Mouse (Mus musculus): ENCODE results near the gene Fosl2. TPM values are rescaled to one million over a fixed set of nuclear protein-coding genes. Genes with fewer than 3 reads are reported as not detected.
A peak's percentile ranks its signal among the peaks of the same experiment; 100 is the strongest.

Fosl2 gene
- polyA plus RNA-seq, 1 experiment from 2014 or later = 0.61 TPM

DNA sequence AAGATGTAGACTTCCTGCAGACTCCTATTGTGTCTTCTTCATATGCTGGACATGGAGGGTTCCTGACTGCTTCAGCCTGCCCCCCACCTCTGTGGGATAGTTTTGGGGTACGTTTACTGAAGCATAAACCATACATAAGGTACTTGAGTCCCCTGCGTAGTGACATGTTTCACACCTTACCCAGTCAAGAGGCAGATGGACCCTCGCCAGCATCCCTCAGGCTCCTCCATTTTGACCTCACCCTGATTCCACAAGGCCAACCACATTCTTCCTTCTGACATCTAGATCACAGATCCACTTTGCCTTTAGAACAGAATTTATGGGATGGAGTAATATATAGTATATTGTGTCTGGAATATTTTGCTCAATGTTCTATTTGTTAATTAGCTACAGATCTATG is 8.4 kb upstream of the Fosl2 start:
- Histone ChIP-seq H3K4me1 (ENCODE audit: control insufficient read depth, low read depth, low read length) (no peaks in the 10 kb centered on the region), H3K4me2 (ENCODE audit: low read depth, low read length) (no peak overlapping the region), H3K27me3 (ENCODE audit: control insufficient read depth, insufficient read depth, low read depth, low read length) (peaks cover 18% of the 10 kb centered on the region), H3K36me3 (ENCODE audit: control insufficient read depth, insufficient read depth) (no peaks in the 10 kb centered on the region), H3K4me3 (ENCODE audit: low read depth, low read length) (no peak overlapping the region), H3K9me3 (replicated peaks; ENCODE audit: control insufficient read depth, low read length) (no peaks in the 10 kb centered on the region), H3K9ac (ENCODE audit: low read depth, low read length) (no peak overlapping the region), H3K27ac (ENCODE audit: low read length) (no peak overlapping the region)
- 66% methylated on average over 3 of the region's 3 CpGs for WGBS (ENCODE audit: insufficient replicate concordance)
- no peak for ATAC-seq (ENCODE audit: low read depth)

GRCm38 (mm10) chr5:32127927-32128326 is 7.7 kb upstream of the Fosl2 start:
- Histone ChIP-seq H3K27me3 (ENCODE audit: control insufficient read depth, insufficient read depth, low read depth, low read length) (peaks cover 25% of the 10 kb centered on the region), H3K4me1 (ENCODE audit: control insufficient read depth, low read depth, low read length) (no peaks in the 10 kb centered on the region), H3K9ac (ENCODE audit: low read depth, low read length) (no peak overlapping the region), H3K9me3 (replicated peaks; ENCODE audit: control insufficient read depth, low read length) (no peaks in the 10 kb centered on the region), H3K36me3 (ENCODE audit: control insufficient read depth, insufficient read depth) (no peaks in the 10 kb centered on the region), H3K4me2 (ENCODE audit: low read depth, low read length) (no peak overlapping the region), H3K27ac (ENCODE audit: low read length) (no peak overlapping the region), H3K4me3 (ENCODE audit: low read depth, low read length) (no peak overlapping the region)
- 29% methylated on average over 3 of the region's 3 CpGs for WGBS (ENCODE audit: insufficient replicate concordance)
- ATAC-seq (ENCODE audit: low read depth) = no peak

- Histone ChIP-seq H3K9ac (ENCODE audit: low read depth, low read length) (peak overlapping the region; percentile 40), H3K4me3 (ENCODE audit: low read depth, low read length) (peak overlapping the region; percentile 59), H3K4me1 (ENCODE audit: control insufficient read depth, low read depth, low read length) (peaks cover 7% of the 10 kb centered on the region), H3K4me2 (ENCODE audit: low read depth, low read length) (peak overlapping the region; percentile 66), H3K27me3 (ENCODE audit: control insufficient read depth, insufficient read depth, low read depth, low read length) (peaks cover 72% of the 10 kb centered on the region), H3K27ac (ENCODE audit: low read length) (peak overlapping the region; percentile 34), H3K36me3 (ENCODE audit: control insufficient read depth, insufficient read depth) (no peaks in the 10 kb centered on the region), H3K9me3 (replicated peaks; ENCODE audit: control insufficient read depth, low read length) (no peaks in the 10 kb centered on the region)
- WGBS (ENCODE audit: insufficient replicate concordance) = 1% methylated on average over 47 of the region's 48 CpGs
- ATAC-seq (ENCODE audit: low read depth) = no peak
Observed at GRCm38 (mm10) chr5:32132971-32133501, 2.6 kb upstream of the Fosl2 start.

DNA sequence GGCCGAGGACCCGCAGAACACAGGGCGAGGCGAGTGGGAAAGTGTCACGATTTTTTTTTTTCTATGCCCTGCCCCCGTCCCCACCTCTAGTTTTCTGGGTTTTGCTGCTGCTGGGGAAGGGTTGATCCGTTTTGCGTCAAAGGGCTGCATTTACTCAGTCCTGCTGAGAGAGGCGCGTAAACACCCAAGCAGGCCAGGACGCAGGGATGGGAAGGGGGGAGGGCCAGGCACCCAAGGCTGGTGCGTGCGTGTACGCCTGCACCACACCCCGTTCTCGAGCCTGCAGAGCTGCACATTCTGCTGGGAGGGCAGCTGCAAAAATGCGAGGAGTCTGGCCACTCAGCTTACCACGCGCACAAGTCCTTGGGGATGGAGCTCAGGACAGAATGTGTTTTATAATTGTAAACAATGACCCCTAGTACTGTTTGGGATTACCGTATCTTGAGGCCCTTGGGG is 2.0 kb upstream of the Fosl2 start:
- H3K4me2 ChIP-seq (ENCODE audit: low read depth, low read length) = peak overlapping the region; percentile 66
- H3K27ac ChIP-seq (ENCODE audit: low read length) = peak overlapping the region; percentile 34
- under 1% methylated on average over 20 of the region's 20 CpGs for WGBS (ENCODE audit: insufficient replicate concordance)
- ATAC-seq (ENCODE audit: low read depth) = no peak
- H3K9me3 ChIP-seq (replicated peaks; ENCODE audit: control insufficient read depth, low read length) = no peaks in the 10 kb centered on the region
- H3K9ac ChIP-seq (ENCODE audit: low read depth, low read length) = peak overlapping the region; percentile 40
- H3K36me3 ChIP-seq (ENCODE audit: control insufficient read depth, insufficient read depth) = no peaks in the 10 kb centered on the region
- peaks cover 72% of the 10 kb centered on the region for H3K27me3 ChIP-seq (ENCODE audit: control insufficient read depth, insufficient read depth, low read depth, low read length)
- peak overlapping the region; percentile 59 for H3K4me3 ChIP-seq (ENCODE audit: low read depth, low read length)
- peaks cover 7% of the 10 kb centered on the region for H3K4me1 ChIP-seq (ENCODE audit: control insufficient read depth, low read depth, low read length)

GRCm38 (mm10) chr5:32134051-32134732 is 1.4 kb upstream of the Fosl2 start:
- H3K27me3 ChIP-seq (ENCODE audit: control insufficient read depth, insufficient read depth, low read depth, low read length) = peaks cover 72% of the 10 kb centered on the region
- ATAC-seq (ENCODE audit: low read depth) = no peak
- no peaks in the 10 kb centered on the region for H3K9me3 ChIP-seq (replicated peaks; ENCODE audit: control insufficient read depth, low read length)
- H3K4me1 ChIP-seq (ENCODE audit: control insufficient read depth, low read depth, low read length) = peaks cover 7% of the 10 kb centered on the region
- H3K36me3 ChIP-seq (ENCODE audit: control insufficient read depth, insufficient read depth) = no peaks in the 10 kb centered on the region
- peak overlapping the region; percentile 69 for H3K4me2 ChIP-seq (ENCODE audit: low read depth, low read length)
- 2% methylated on average over 21 of the region's 21 CpGs for WGBS (ENCODE audit: insufficient replicate concordance)
- H3K27ac ChIP-seq (ENCODE audit: low read length) = peak overlapping the region; percentile 37; the same call in 1 of the 2 replicates
- peak overlapping the region; percentile 65 for H3K4me3 ChIP-seq (ENCODE audit: low read depth, low read length)
- no peak overlapping the region for H3K9ac ChIP-seq (ENCODE audit: low read depth, low read length)

DNA sequence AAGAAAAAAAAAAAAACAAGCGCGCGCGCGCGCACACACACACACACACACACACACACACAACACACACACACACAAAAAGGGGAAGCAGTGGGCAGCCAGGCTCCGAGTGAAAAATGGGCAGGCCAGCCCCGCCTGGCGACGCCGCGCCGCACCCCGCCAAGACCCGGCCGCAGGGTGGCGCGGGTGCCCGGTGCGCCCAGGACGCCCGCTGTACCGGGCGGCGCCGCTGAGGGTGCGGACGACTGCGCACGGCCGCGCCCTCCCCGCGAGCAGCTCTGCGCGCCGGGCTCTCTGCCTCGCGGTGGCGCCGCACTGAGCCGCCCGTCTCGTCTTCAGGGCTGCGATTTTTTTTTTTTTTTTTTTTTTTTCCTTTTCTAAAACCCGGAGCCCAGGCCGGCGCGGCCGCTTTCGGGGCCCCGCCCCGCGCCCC is 682 bp upstream of the Fosl2 start:
- peak overlapping the region; percentile 48 for H3K9ac ChIP-seq (ENCODE audit: low read depth, low read length)
- ATAC-seq (ENCODE audit: low read depth) = peak; percentile 9; the same call in 1 of the 2 replicates

GRCm38 (mm10) chr5:32136301-32136863 is 781 bp downstream of the Fosl2 start:
- ATAC-seq (ENCODE audit: low read depth) = peak; percentile 19; the same call in 1 of the 2 replicates
- Histone ChIP-seq H3K36me3 (ENCODE audit: control insufficient read depth, insufficient read depth) (no peaks in the 10 kb centered on the region), H3K9ac (ENCODE audit: low read depth, low read length) (peak overlapping the region; percentile 59), H3K27me3 (ENCODE audit: control insufficient read depth, insufficient read depth, low read depth, low read length) (peaks cover 62% of the 10 kb centered on the region), H3K4me3 (ENCODE audit: low read depth, low read length) (peak overlapping the region; percentile 65), H3K4me2 (ENCODE audit: low read depth, low read length) (peak overlapping the region; percentile 69), H3K9me3 (replicated peaks; ENCODE audit: control insufficient read depth, low read length) (no peaks in the 10 kb centered on the region), H3K4me1 (ENCODE audit: control insufficient read depth, low read depth, low read length) (peaks cover 7% of the 10 kb centered on the region), H3K27ac (ENCODE audit: low read length) (peak overlapping the region; percentile 89)
- under 1% methylated on average over 63 of the region's 63 CpGs for WGBS (ENCODE audit: insufficient replicate concordance)

More for the DNA sequence above, 682 bp upstream of the Fosl2 start:
- H3K4me2 ChIP-seq (ENCODE audit: low read depth, low read length) = peak overlapping the region; percentile 69
- peaks cover 72% of the 10 kb centered on the region for H3K27me3 ChIP-seq (ENCODE audit: control insufficient read depth, insufficient read depth, low read depth, low read length)
- no peaks in the 10 kb centered on the region for H3K36me3 ChIP-seq (ENCODE audit: control insufficient read depth, insufficient read depth)
- no peaks in the 10 kb centered on the region for H3K9me3 ChIP-seq (replicated peaks; ENCODE audit: control insufficient read depth, low read length)
- H3K4me1 ChIP-seq (ENCODE audit: control insufficient read depth, low read depth, low read length) = peaks cover 7% of the 10 kb centered on the region
- peak overlapping the region; percentile 89 for H3K27ac ChIP-seq (ENCODE audit: low read length)
- H3K4me3 ChIP-seq (ENCODE audit: low read depth, low read length) = peak overlapping the region; percentile 65
- under 1% methylated on average over 34 of the region's 54 CpGs for WGBS (ENCODE audit: insufficient replicate concordance)

- Histone ChIP-seq H3K4me1 (ENCODE audit: control insufficient read depth, low read depth, low read length) (peaks cover 7% of the 10 kb centered on the region), H3K36me3 (ENCODE audit: control insufficient read depth, insufficient read depth) (no peaks in the 10 kb centered on the region), H3K9me3 (replicated peaks; ENCODE audit: control insufficient read depth, low read length) (no peaks in the 10 kb centered on the region), H3K9ac (ENCODE audit: low read depth, low read length) (no peak overlapping the region), H3K27ac (ENCODE audit: low read length) (peak overlapping the region; percentile 26; the same call in 1 of the 2 replicates), H3K27me3 (ENCODE audit: control insufficient read depth, insufficient read depth, low read depth, low read length) (peaks cover 55% of the 10 kb centered on the region), H3K4me2 (ENCODE audit: low read depth, low read length) (peak overlapping the region; percentile 69), H3K4me3 (ENCODE audit: low read depth, low read length) (peak overlapping the region; percentile 65)
- ATAC-seq (ENCODE audit: low read depth) = no peak
- 3% methylated on average over 12 of the region's 12 CpGs for WGBS (ENCODE audit: insufficient replicate concordance)
Observed at GRCm38 (mm10) chr5:32137106-32137522, 1.5 kb downstream of the Fosl2 start.

Data from liver, embryonic 16.5 days (tissue).